Mouse (Mus musculus): ENCODE measurements around the gene Zbtb38.

Zbtb38 gene

GRCm38 (mm10) chr9:96731039-96731895 lies 21.4 kb downstream of the Zbtb38 start:
- in situ Hi-C loops (cut with MboI) = no loop called here

- in situ Hi-C loops (cut with MboI) = no loop called here
Measured at GRCm38 (mm10) chr9:96730311-96730625, 22.4 kb downstream of the Zbtb38 start.

- in situ Hi-C loops (cut with MboI) = no loop called here
Measured at GRCm38 (mm10) chr9:96729537-96730310, 22.9 kb downstream of the Zbtb38 start.

GRCm38 (mm10) chr9:96728338-96729162 lies 24.1 kb downstream of the Zbtb38 start:
- in situ Hi-C loops (cut with MboI) = no loop called here

- in situ Hi-C loops (cut with MboI) = no loop called here
Measured at GRCm38 (mm10) chr9:96727688-96728087, 24.9 kb downstream of the Zbtb38 start.

GRCm38 (mm10) chr9:96726336-96727131 lies 26.1 kb downstream of the Zbtb38 start:
- in situ Hi-C loops (cut with MboI) = no loop called here

- in situ Hi-C loops (cut with MboI) = no loop called here
Measured at GRCm38 (mm10) chr9:96725582-96726320, 26.9 kb downstream of the Zbtb38 start.

DNA sequence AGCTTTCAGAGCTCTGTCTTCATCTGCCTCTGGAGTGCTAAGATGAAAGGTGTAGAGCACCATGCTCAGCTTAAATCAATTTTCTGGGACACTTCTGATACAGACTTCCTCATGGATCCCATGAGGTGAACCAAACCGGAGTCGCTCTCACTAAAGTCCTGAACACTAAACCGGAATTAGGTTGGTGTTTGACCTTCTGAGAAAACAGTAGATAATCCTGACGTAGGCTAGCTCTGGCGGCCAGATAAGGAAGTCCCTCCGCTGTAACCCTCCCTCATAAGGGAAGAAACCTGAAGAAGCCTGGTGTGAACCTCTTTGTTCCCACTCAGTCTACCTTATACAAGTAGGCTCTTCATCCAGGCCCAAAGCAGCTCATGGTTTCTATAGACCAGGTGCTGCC lies 29.0 kb downstream of the Zbtb38 start:
- in situ Hi-C loops (cut with MboI) = no loop called here

GRCm38 (mm10) chr9:96721163-96721799 lies 31.4 kb downstream of the Zbtb38 start:
- in situ Hi-C loops (cut with MboI) = no loop called here

DNA sequence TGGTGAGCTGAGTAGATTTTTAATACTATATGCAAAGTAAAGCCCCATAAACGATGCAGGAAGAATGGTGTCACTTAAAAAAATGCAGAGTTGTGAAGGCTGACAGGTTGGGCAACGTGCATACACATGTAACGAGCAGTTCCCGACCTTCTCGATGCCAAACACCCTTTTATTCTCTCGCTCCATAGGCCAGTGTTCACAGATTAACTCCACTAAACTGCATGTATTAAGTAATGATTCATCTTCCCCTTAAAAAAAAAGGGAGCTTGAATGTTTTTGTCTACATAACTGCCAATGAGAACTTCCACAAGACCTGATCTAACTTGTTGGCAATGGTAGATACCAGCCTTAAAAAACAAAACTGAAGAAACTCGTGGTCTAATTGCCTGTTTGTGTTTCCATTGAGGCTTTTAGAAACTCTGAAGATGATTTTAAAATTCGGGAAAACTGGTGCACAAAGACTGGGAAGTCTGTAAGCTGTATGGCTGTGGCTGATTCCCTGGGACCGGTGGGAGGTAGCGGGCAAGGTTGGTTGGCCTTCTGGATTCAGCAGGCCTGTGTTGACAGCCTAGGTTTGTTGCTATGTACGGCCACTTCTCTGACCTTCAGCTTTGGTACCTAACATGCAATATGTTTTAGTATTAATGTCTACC lies 32.0 kb downstream of the Zbtb38 start:
- in situ Hi-C loops (cut with MboI) = no loop called here

GRCm38 (mm10) chr9:96719408-96720158 lies 33.0 kb downstream of the Zbtb38 start:
- in situ Hi-C loops (cut with MboI) = no loop called here

- in situ Hi-C loops (cut with MboI) = no loop called here
Measured at GRCm38 (mm10) chr9:96718888-96719287, 33.7 kb downstream of the Zbtb38 start.

- in situ Hi-C loops (cut with MboI) = no loop called here
Measured at GRCm38 (mm10) chr9:96718402-96718798, 34.2 kb downstream of the Zbtb38 start.

- in situ Hi-C loops (cut with MboI) = no loop called here
Measured at GRCm38 (mm10) chr9:96717698-96718401, 34.8 kb downstream of the Zbtb38 start.

GRCm38 (mm10) chr9:96716735-96717444 lies 35.7 kb downstream of the Zbtb38 start:
- in situ Hi-C loops (cut with MboI) = no loop called here

DNA sequence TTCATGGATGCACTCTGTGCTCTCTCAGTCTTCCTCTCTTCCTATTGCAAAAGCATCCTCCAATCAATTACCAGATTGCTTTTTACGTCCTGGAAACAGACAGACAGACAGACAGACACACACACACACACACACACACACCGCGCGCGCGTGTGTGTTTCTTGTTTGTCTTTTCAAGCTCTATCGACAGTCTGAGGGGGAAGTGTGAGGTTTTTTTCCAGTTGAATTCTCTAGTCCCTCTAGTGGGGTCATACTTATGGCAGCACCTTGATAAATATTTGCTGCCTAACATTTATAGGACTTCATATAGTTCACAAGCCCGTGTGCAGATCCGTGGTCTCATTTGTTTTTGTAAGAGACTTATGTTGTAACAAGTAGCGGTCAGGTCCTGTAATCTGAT lies 36.5 kb downstream of the Zbtb38 start:
- in situ Hi-C loops (cut with MboI) = no loop called here

- in situ Hi-C loops (cut with MboI) = no loop called here
Measured at GRCm38 (mm10) chr9:96715171-96715570, 37.5 kb downstream of the Zbtb38 start.

Measured in mature B cell (primary cell).